In genomic region chr2:132064185-132064831, GRCm38 (mm10) we compare ENCODE assay signal across 9 mouse cellular contexts. TPM values are rescaled to one million over a fixed set of nuclear protein-coding genes. Genes with fewer than 3 reads are reported as not detected.
DNase-seq lines count a peak whose midpoint lies in the region; ATAC-seq and TF ChIP-seq lines count a peak whose summit lies in the region.
"Had no signal": no experiment of that assay in that cellular context is flagged by ENCODE, and none has a peak within 500 bp of the region (broad histone marks: within the 10 kb centered on the region; RNA-seq: fewer than 3 reads in every experiment).

No protein-coding gene starts in this region.

- DNase-seq in hindbrain, postnatal 0 days (ENCODE audit: low spot score), result peak; percentile 24
- no peak for DNase-seq in hindbrain, embryonic 10.5 days (ENCODE audit: low spot score)
- DNase-seq in 3134 (ENCODE audit: extremely low read depth, insufficient read length, low spot score), result peak; percentile 55
- DNase-seq in CH12.LX (ENCODE audit: extremely low read depth), result no peak
- DNase-seq in forebrain, embryonic 11.5 days (ENCODE audit: low spot score), result no peak
- DNase-seq in yolk sac, embryonic 10.5 days (ENCODE audit: low spot score), result no peak

- no peaks in the 10 kb centered on the region for H3K4me1 ChIP-seq in hindbrain, postnatal 0 days (ENCODE audit: insufficient read depth, low read length)
- no peaks in the 10 kb centered on the region for H3K4me1 ChIP-seq in hindbrain, embryonic 10.5 days (replicated peaks)
- peaks cover 10 to 32% of the 10 kb centered on the region in 2 experiments for H3K4me1 ChIP-seq in CH12.LX (ENCODE audit: control insufficient read depth in 1 of 2, insufficient read depth in 2 of 2)
- peaks cover 5% of the 10 kb centered on the region; the same call in 1 of the 2 replicates for H3K4me1 ChIP-seq in intestine, embryonic 16.5 days (ENCODE audit: control insufficient read depth, insufficient read depth, low read length)
- H3K4me1 ChIP-seq in forebrain, embryonic 11.5 days (replicated peaks; ENCODE audit: control insufficient read depth, insufficient read depth, low read length), result no peaks in the 10 kb centered on the region

- no peak overlapping the region for H3K27ac ChIP-seq in hindbrain, postnatal 0 days
- H3K27ac ChIP-seq in hindbrain, embryonic 10.5 days, result no peak overlapping the region
- H3K27ac ChIP-seq in CH12.LX (ENCODE audit: insufficient read depth, low read depth), result no peak overlapping the region
- H3K27ac ChIP-seq in intestine, embryonic 16.5 days (ENCODE audit: low read length), result no peak overlapping the region; the same call in 1 of the 2 replicates
- H3K27ac ChIP-seq in forebrain, embryonic 11.5 days (ENCODE audit: low read depth, low read length), result no peak overlapping the region
- H3K27ac ChIP-seq: liver, embryonic 14.5 days had no signal

- no peak overlapping the region for H3K9ac ChIP-seq in hindbrain, postnatal 0 days (replicated peaks; ENCODE audit: low read length)
- no peak overlapping the region for H3K9ac ChIP-seq in CH12.LX (ENCODE audit: insufficient read depth, low read depth)
- no peak overlapping the region for H3K9ac ChIP-seq in intestine, embryonic 16.5 days (ENCODE audit: low read depth, low read length)
- H3K9ac ChIP-seq in forebrain, embryonic 11.5 days (ENCODE audit: low read length), result no peak overlapping the region
- H3K9ac ChIP-seq: liver, embryonic 14.5 days had no signal

- TF ChIP-seq RAD21 in CH12.LX (IDR thresholded peaks at IDR 0.05; ENCODE audit: low read depth, low read length), result peak; percentile 31

- no peaks in the 10 kb centered on the region for H3K9me3 ChIP-seq in hindbrain, postnatal 0 days (ENCODE audit: low read length)
- H3K9me3 ChIP-seq in hindbrain, embryonic 10.5 days, result no peaks in the 10 kb centered on the region
- H3K9me3 ChIP-seq in CH12.LX (replicated peaks; ENCODE audit: low read length), result no peaks in the 10 kb centered on the region
- no peaks in the 10 kb centered on the region for H3K9me3 ChIP-seq in intestine, embryonic 16.5 days (ENCODE audit: control insufficient read depth, low read length)
- no peaks in the 10 kb centered on the region for H3K9me3 ChIP-seq in forebrain, embryonic 11.5 days (ENCODE audit: control insufficient read depth, low read length)

- peaks cover 37% of the 10 kb centered on the region; the same call in 1 of the 2 replicates for H3K36me3 ChIP-seq in hindbrain, postnatal 0 days (ENCODE audit: insufficient read depth, low read length)
- peaks cover 21% of the 10 kb centered on the region for H3K36me3 ChIP-seq in hindbrain, embryonic 10.5 days
- H3K36me3 ChIP-seq in CH12.LX (replicated peaks in 1 of 2; ENCODE audit: control insufficient read depth in 1 of 2, insufficient read depth in 1 of 2, low read length in 1 of 2), result peaks cover 11 to 72% of the 10 kb centered on the region in 2 experiments
- H3K36me3 ChIP-seq in intestine, embryonic 16.5 days (ENCODE audit: control insufficient read depth, insufficient read depth, low read length), result 0 out of 2 replicates have a peak, but pooled peaks cover 2% of the 10 kb centered on the region
- no peaks in the 10 kb centered on the region for H3K36me3 ChIP-seq in forebrain, embryonic 11.5 days (ENCODE audit: control insufficient read depth, insufficient read depth, low read length)

- H3K79me2 ChIP-seq in CH12.LX (replicated peaks; ENCODE audit: control insufficient read depth, extremely low read depth, insufficient read depth, poor library complexity, severe bottlenecking), result no peaks in the 10 kb centered on the region

- TF ChIP-seq EP300 in CH12.LX (IDR thresholded peaks at IDR 0.05; ENCODE audit: low read length), result no peak

- H3K4me2 ChIP-seq in hindbrain, postnatal 0 days (ENCODE audit: low read depth, low read length), result no peak overlapping the region
- no peak overlapping the region for H3K4me2 ChIP-seq in CH12.LX (ENCODE audit: insufficient read depth, low read depth, poor library complexity, severe bottlenecking)
- H3K4me2 ChIP-seq in intestine, embryonic 16.5 days (ENCODE audit: low read depth, low read length), result no peak overlapping the region
- H3K4me2 ChIP-seq in forebrain, embryonic 11.5 days (ENCODE audit: low read depth, low read length, severe bottlenecking), result no peak overlapping the region

- TF ChIP-seq CTCF in hindbrain, postnatal 0 days (IDR thresholded peaks at IDR 0.05; ENCODE audit: low read depth), result peak; percentile 29; the same call in 1 of the 2 replicates
- peak in 1 of 2 experiments; percentile 32; a peak in 1 of 4 replicates for TF ChIP-seq CTCF in CH12.LX (conservative IDR thresholded peaks at IDR 0.05 in 1 of 2, IDR thresholded peaks at IDR 0.05 in 1 of 2; ENCODE audit: low read depth in 2 of 2, low read length in 2 of 2)

- no peak overlapping the region for H3K4me3 ChIP-seq in hindbrain, postnatal 0 days (ENCODE audit: low read length)
- H3K4me3 ChIP-seq in hindbrain, embryonic 10.5 days, result no peak overlapping the region
- no peak overlapping the region for H3K4me3 ChIP-seq in CH12.LX (replicated peaks in 1 of 3; ENCODE audit: low read depth in 2 of 3, low read length in 2 of 3, poor library complexity in 1 of 3)
- H3K4me3 ChIP-seq in intestine, embryonic 16.5 days (ENCODE audit: low read length), result no peak overlapping the region
- H3K4me3 ChIP-seq in forebrain, embryonic 11.5 days (ENCODE audit: low read depth, low read length), result no peak overlapping the region

- in situ Hi-C loops in CH12.LX (cut with MboI; ENCODE audit: low pct_ligation_motif_present, low pct_unique_long_range_greater_than_20kb, low sequenced_read_pairs), result loop anchor here (5.0 kb wide), 1 partner anchor 62 kb away; no protein-coding TSS in a partner anchor

- dilution Hi-C loops in CH12.LX (cut with MboI; ENCODE audit: extremely low pct_ligation_motif_present, extremely low pct_unique_long_range_greater_than_20kb, low sequenced_read_pairs), result no loop called here

- ATAC-seq in hindbrain, postnatal 0 days, result peak; percentile 57; the same call in 1 of the 2 replicates
- ATAC-seq in intestine, embryonic 16.5 days, result peak; percentile 79
- no peak for ATAC-seq in forebrain, embryonic 11.5 days (replicated peaks; ENCODE audit: low FRiP score)
- ATAC-seq: Patski had no signal

- H3K27me3 ChIP-seq in hindbrain, postnatal 0 days (ENCODE audit: insufficient read depth, low read length), result no peaks in the 10 kb centered on the region
- no peaks in the 10 kb centered on the region for H3K27me3 ChIP-seq in hindbrain, embryonic 10.5 days (ENCODE audit: insufficient read depth, poor library complexity, severe bottlenecking)
- no peaks in the 10 kb centered on the region for H3K27me3 ChIP-seq in CH12.LX (replicated peaks)
- no peaks in the 10 kb centered on the region for H3K27me3 ChIP-seq in intestine, embryonic 16.5 days (replicated peaks; ENCODE audit: control insufficient read depth, insufficient read depth, low read length)
- H3K27me3 ChIP-seq in forebrain, embryonic 11.5 days (ENCODE audit: control insufficient read depth, insufficient read depth, low read length), result no peaks in the 10 kb centered on the region
- H3K27me3 ChIP-seq: Patski had no signal

- TF ChIP-seq POLR2A in CH12.LX (IDR thresholded peaks at IDR 0.05; ENCODE audit: low read depth, low read length), result no peak

- WGBS in hindbrain, postnatal 0 days, result 69% methylated on average over 11 of the region's 11 CpGs
- 89% methylated on average over 11 of the region's 11 CpGs for WGBS in hindbrain, embryonic 10.5 days
- WGBS in intestine, embryonic 16.5 days, result 58% methylated on average over 11 of the region's 11 CpGs
- 89% methylated on average over 11 of the region's 11 CpGs for WGBS in forebrain, embryonic 11.5 days

TF ChIP-seq in CH12.LX, 34 proteins besides CTCF, POLR2A, EP300 and RAD21:
- TF ChIP-seq JUN (IDR thresholded peaks at IDR 0.05; ENCODE audit: insufficient read depth, low read depth, low read length) (no peak), ZKSCAN1 (IDR thresholded peaks at IDR 0.05; ENCODE audit: borderline replicate concordance, low read depth, low read length) (no peak), MAX (IDR thresholded peaks at IDR 0.05; ENCODE audit: low read length) (peak; percentile 16; the same call in 1 of the 2 replicates), TBP (conservative IDR thresholded peaks at IDR 0.05; ENCODE audit: low read depth, low read length) (no peak), JUND (conservative IDR thresholded peaks at IDR 0.05; ENCODE audit: low read depth, low read length) (no peak)

RNA-seq across cellular contexts. Expression of gene Rassf2, which starts 34.2 kb away (rescaled TPM):
- 39.1 and 39.8 TPM in 2 replicates for total RNA-seq in hindbrain, postnatal 0 days (2014; rRNA removed)
- polyA plus RNA-seq in hindbrain, postnatal 0 days (2015; fragmentation: Nextera tagmentation; extraction: Ambion mirVana), result 18.7 and 19.0 TPM in 2 replicates
- 28.6 and 33.5 TPM in 2 replicates for polyA plus RNA-seq in hindbrain, embryonic 10.5 days (2016; fragmentation: Nextera tagmentation; extraction: Ambion mirVana)
- total RNA-seq in CH12.LX (2012; rRNA removed) (44.4 and 45.3 TPM in 2 replicates), CH12.LX (2014; rRNA removed) (30.2 and 33.8 TPM in 2 replicates)
- 60.4 and 61.5 TPM in 2 replicates for polyA plus RNA-seq in CH12.LX (2012; ENCODE audit: insufficient read length, low read depth)
- 8.2 and 9.0 TPM in 2 replicates for polyA plus RNA-seq in intestine, embryonic 16.5 days (2015; fragmentation: Nextera tagmentation; extraction: Ambion mirVana)
- 35.3 and 36.3 TPM in 2 replicates for polyA plus RNA-seq in forebrain, embryonic 11.5 days (2014; fragmentation: Nextera tagmentation; extraction: Ambion mirVana)

Comparison
In these comparisons a context has a peak if more than half of its experiments do, and no peak if none do; other contexts are left out.
1. DNase-seq: peak in hindbrain, postnatal 0 days (single experiment) and 3134 (single experiment); none in hindbrain, embryonic 10.5 days (single experiment), CH12.LX (single experiment), forebrain, embryonic 11.5 days (single experiment) and yolk sac, embryonic 10.5 days (single experiment).